Mouse (Mus musculus) bone marrow macrophage, adult 2 months (primary cell): ENCODE measurements around the gene Epo.

Experiments used
- CTCF ChIP-seq: IDR thresholded peaks from 2 replicates; pipeline ENCODE4 v1.5.1; 2012; ENCODE audit warnings: low read depth, mild to moderate bottlenecking, low read length, moderate library complexity
- POLR2A ChIP-seq: IDR thresholded peaks from 2 replicates; pipeline ENCODE4 v1.6.1; 2012; ENCODE audit warnings: mild to moderate bottlenecking, low read depth, low read length, borderline replicate concordance

- TF ChIP-seq POLR2A (no peak), CTCF (no peak)
These were observed 28.5 kb upstream of the Epo start for GRCm38 (mm10) chr5:137561556-137561955.
